Mouse (Mus musculus) CH12.LX (cell line): ENCODE results near the gene Nacc1. TPM values are rescaled to one million over a fixed set of nuclear protein-coding genes. Genes with fewer than 3 reads are reported as not detected.
A peak's percentile ranks its signal among the peaks of the same experiment; 100 is the strongest.

ENCODE experiments used
- DNase-seq: peaks from one replicate; pipeline ENCODE4 v3.0.0-alpha.2; 2013; ENCODE audit errors: extremely low read depth
- H3K27ac ChIP-seq: 2 replicates; pipeline ENCODE4 v1.5.1; 2012; ENCODE audit warnings: low read depth, mild to moderate bottlenecking, control low read depth, moderate library complexity; ENCODE audit not compliant: insufficient read depth
- H3K27me3 ChIP-seq: replicated peaks from 2 replicates; pipeline ENCODE3; 2012; ENCODE audit warnings: inconsistent platforms
- H3K36me3 ChIP-seq, 2 experiments: replicated peaks in 1 of 2; 2 replicates each; pipeline versions ENCODE3 to v1.6.1; 2012; ENCODE audit warnings: inconsistent platforms in 1 of 2, low read length in 1 of 2, mild to moderate bottlenecking in 1 of 2, mixed read lengths in 1 of 2, moderate library complexity in 1 of 2; ENCODE audit not compliant: control insufficient read depth in 1 of 2, insufficient read depth in 1 of 2
- H3K4me1 ChIP-seq, 2 experiments: 2 replicates each; pipeline ENCODE4 v1.6.1; 2012; ENCODE audit warnings: inconsistent platforms in 1 of 2, moderate library complexity in 1 of 2; ENCODE audit not compliant: insufficient read depth in 2 of 2, control insufficient read depth in 1 of 2
- H3K4me2 ChIP-seq: 2 replicates; pipeline ENCODE4 v1.6.1; 2012; ENCODE audit warnings: low read depth, mild to moderate bottlenecking, control low read depth; ENCODE audit not compliant: poor library complexity, insufficient read depth, severe bottlenecking
- H3K4me3 ChIP-seq, 3 experiments: fragments of 150-350 bp in 1 of 3; sonication (generic) in 1 of 3; replicated peaks in 1 of 3; 2 replicates each; pipeline versions ENCODE3 to v1.5.1; 2011 to 2012; ENCODE audit warnings: low read depth in 2 of 3, low read length in 2 of 3, mild to moderate bottlenecking in 2 of 3, moderate library complexity in 2 of 3, control low read depth in 1 of 3, improper control_type of control experiment in 1 of 3, inconsistent platforms in 1 of 3, mixed read lengths in 1 of 3; ENCODE audit not compliant: poor library complexity in 1 of 3
- H3K79me2 ChIP-seq: replicated peaks from 2 replicates; pipeline ENCODE4 v1.6.1; 2012; ENCODE audit warnings: mild to moderate bottlenecking, moderate library complexity; ENCODE audit not compliant: control insufficient read depth, poor library complexity, insufficient read depth, severe bottlenecking; ENCODE audit errors: extremely low read depth
- H3K9ac ChIP-seq: 2 replicates; pipeline ENCODE4 v1.6.1; 2012; ENCODE audit warnings: low read depth, mild to moderate bottlenecking, control low read depth, moderate library complexity; ENCODE audit not compliant: insufficient read depth
- H3K9me3 ChIP-seq: replicated peaks from 2 replicates; pipeline ENCODE3; 2012; ENCODE audit warnings: low read length, inconsistent platforms, mixed read lengths
- BHLHE40 ChIP-seq: IDR thresholded peaks from 2 replicates; pipeline ENCODE4 v1.6.1; 2011; ENCODE audit warnings: mild to moderate bottlenecking, low read depth, low read length, improper control_type of control experiment
- CHD1 ChIP-seq: IDR thresholded peaks from 2 replicates; pipeline ENCODE4 v1.6.1; 2012; ENCODE audit warnings: low read depth, low read length, improper control_type of control experiment, inconsistent platforms
- CHD2 ChIP-seq: IDR thresholded peaks from 2 replicates; pipeline ENCODE4 v1.6.1; 2011; ENCODE audit warnings: low read length, improper control_type of control experiment
- CTCF ChIP-seq, 2 experiments: IDR thresholded peaks in 1 of 2; conservative IDR thresholded peaks in 1 of 2; 2 replicates each; pipeline ENCODE4 v1.5.1; 2011 to 2012; ENCODE audit warnings: low read depth in 2 of 2, low read length in 2 of 2, improper control_type of control experiment in 1 of 2, inconsistent platforms in 1 of 2, mild to moderate bottlenecking in 1 of 2, moderate library complexity in 1 of 2
- E2F4 ChIP-seq: IDR thresholded peaks from 2 replicates; pipeline ENCODE4 v1.6.1; 2011; ENCODE audit warnings: low read depth, low read length, improper control_type of control experiment; ENCODE audit not compliant: insufficient replicate concordance
- EP300 ChIP-seq: IDR thresholded peaks from 2 replicates; pipeline ENCODE4 v1.6.1; 2011; ENCODE audit warnings: low read length, improper control_type of control experiment
- ETS1 ChIP-seq: conservative IDR thresholded peaks from 2 replicates; pipeline ENCODE4 v1.6.1; 2012; ENCODE audit warnings: low read depth, mild to moderate bottlenecking, inconsistent platforms, low read length, improper control_type of control experiment, moderate library complexity
- GABPA ChIP-seq: IDR thresholded peaks from 2 replicates; pipeline ENCODE4 v1.6.1; 2012; ENCODE audit warnings: low read depth, low read length, improper control_type of control experiment, inconsistent platforms; ENCODE audit not compliant: insufficient replicate concordance
- IRF4 ChIP-seq: IDR thresholded peaks from 2 replicates; pipeline ENCODE4 v1.6.1; 2014; ENCODE audit warnings: low read depth, mild to moderate bottlenecking, inconsistent platforms, low read length, improper control_type of control experiment
- JUND ChIP-seq: conservative IDR thresholded peaks from 2 replicates; pipeline ENCODE4 v1.6.1; 2011; ENCODE audit warnings: low read depth, low read length, improper control_type of control experiment
- MAFK ChIP-seq: IDR thresholded peaks from 2 replicates; pipeline ENCODE4 v1.6.1; 2011; ENCODE audit warnings: low read length, improper control_type of control experiment; ENCODE audit not compliant: insufficient replicate concordance
- MAZ ChIP-seq: IDR thresholded peaks from 2 replicates; pipeline ENCODE4 v1.6.1; 2012; ENCODE audit warnings: low read depth, mild to moderate bottlenecking, inconsistent platforms, low read length, improper control_type of control experiment, moderate library complexity
- MEF2A ChIP-seq: IDR thresholded peaks from 2 replicates; pipeline ENCODE4 v1.6.1; 2014; ENCODE audit warnings: low read depth, mild to moderate bottlenecking, inconsistent platforms, low read length, improper control_type of control experiment, borderline replicate concordance
- MYC ChIP-seq: IDR thresholded peaks from 2 replicates; pipeline ENCODE4 v1.6.1; 2011; ENCODE audit warnings: low read depth, mild to moderate bottlenecking, improper control_type of control experiment, low read length
- NELFE ChIP-seq: IDR thresholded peaks from 2 replicates; pipeline ENCODE4 v1.6.1; 2011; ENCODE audit warnings: low read depth, low read length, improper control_type of control experiment
- NRF1 ChIP-seq: IDR thresholded peaks from 2 replicates; pipeline ENCODE4 v1.6.1; 2014; ENCODE audit warnings: low read depth, mild to moderate bottlenecking, inconsistent platforms, low read length, improper control_type of control experiment, moderate library complexity
- RAD21 ChIP-seq: IDR thresholded peaks from 2 replicates; pipeline ENCODE4 v1.6.1; 2011; ENCODE audit warnings: low read depth, mild to moderate bottlenecking, low read length, improper control_type of control experiment, moderate library complexity
- RCOR1 ChIP-seq: conservative IDR thresholded peaks from 2 replicates; pipeline ENCODE4 v1.6.1; 2012; ENCODE audit warnings: low read depth, mild to moderate bottlenecking, inconsistent platforms, low read length, improper control_type of control experiment
- SMC3 ChIP-seq: IDR thresholded peaks from 2 replicates; pipeline ENCODE4 v1.6.1; 2011; ENCODE audit warnings: low read depth, low read length, improper control_type of control experiment
- TBP ChIP-seq: conservative IDR thresholded peaks from 2 replicates; pipeline ENCODE4 v1.6.1; 2011; ENCODE audit warnings: low read depth, low read length, improper control_type of control experiment
- TCF12 ChIP-seq: IDR thresholded peaks from 2 replicates; pipeline ENCODE4 v1.6.1; 2014; ENCODE audit warnings: low read depth, mild to moderate bottlenecking, inconsistent platforms, low read length, improper control_type of control experiment
- UBTF ChIP-seq: IDR thresholded peaks from 2 replicates; pipeline ENCODE4 v1.6.1; 2012; ENCODE audit warnings: low read depth, mild to moderate bottlenecking, inconsistent platforms, low read length, improper control_type of control experiment, moderate library complexity
- USF1 ChIP-seq: IDR thresholded peaks from 2 replicates; pipeline ENCODE4 v1.6.1; 2014; ENCODE audit warnings: low read depth, mild to moderate bottlenecking, inconsistent platforms, low read length, improper control_type of control experiment
- ZC3H11A ChIP-seq: IDR thresholded peaks from 2 replicates; pipeline ENCODE4 v1.6.1; 2012; ENCODE audit warnings: low read depth, mild to moderate bottlenecking, inconsistent platforms, low read length, improper control_type of control experiment
- ZKSCAN1 ChIP-seq: IDR thresholded peaks from 2 replicates; pipeline ENCODE4 v1.6.1; 2012; ENCODE audit warnings: low read depth, inconsistent platforms, low read length, improper control_type of control experiment, borderline replicate concordance
- ZMIZ1 ChIP-seq: IDR thresholded peaks from 2 replicates; pipeline ENCODE4 v1.6.1; 2012; ENCODE audit warnings: low read depth, mild to moderate bottlenecking, inconsistent platforms, low read length, improper control_type of control experiment
- dilution Hi-C: fragments of 300-500 bp; cut with MboI; formaldehyde crosslinking; loops from 2 replicates; pipeline ENCODE4 v1.14.3; 2020; ENCODE audit warnings: low sequenced_read_pairs; ENCODE audit not compliant: extremely low pct_unique_long_range_greater_than_20kb, extremely low pct_ligation_motif_present
- in situ Hi-C: fragments of 300-500 bp; cut with MboI; formaldehyde crosslinking; loops from 3 replicates; pipeline ENCODE4 v1.14.3; 2019; ENCODE audit warnings: low sequenced_read_pairs, low pct_ligation_motif_present, low pct_unique_long_range_greater_than_20kb, mixed read lengths
- polyA plus RNA-seq: library from polyadenylated mRNA; unstranded; fragments of >175 nt; gene quantifications from 2 replicates; pipeline ENCODE4 v1.2.1, GENCODE M21; 2012; ENCODE audit warnings: low read depth; ENCODE audit not compliant: insufficient read length
- total RNA-seq, 2 experiments: library from RNA; depleted of rRNA; stranded (reverse); fragments of 300-350 nt in 1 of 2; fragments of >200 nt in 1 of 2; gene quantifications; 2 replicates each; pipeline ENCODE4 v1.2.3; 2012 to 2014

Gene Nacc1
- total and polyA plus RNA-seq, 3 experiments, result 23.3 to 84.1 (median 45.1) TPM

DNA sequence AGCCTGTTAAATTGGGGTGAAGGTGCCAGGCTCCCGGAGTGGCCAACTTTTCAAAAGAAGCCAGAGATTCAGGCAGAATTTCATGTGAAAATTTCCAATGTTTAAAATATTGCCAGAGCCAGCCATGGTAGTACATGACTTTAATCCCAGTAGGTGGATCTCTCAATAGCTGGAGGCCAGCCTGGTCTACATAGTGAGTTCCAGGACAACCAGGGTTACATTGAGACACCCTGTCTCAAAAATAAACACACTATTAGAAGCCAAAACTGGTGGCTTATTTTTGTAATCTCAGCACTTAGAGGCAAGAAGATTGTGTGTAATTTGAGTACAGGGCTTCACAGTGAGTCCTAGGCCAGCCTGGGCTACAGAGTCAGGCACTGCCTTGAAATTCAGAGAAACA is 22.3 kb upstream of the Nacc1 start:
- H3K9ac ChIP-seq, result no peak overlapping the region
- H3K4me3 ChIP-seq, result no peak overlapping the region
- H3K4me2 ChIP-seq, result no peak overlapping the region
- H3K4me1 ChIP-seq, result peaks cover 5 to 59% of the 10 kb centered on the region in 2 experiments; a peak in 3 of 4 replicates
- dilution Hi-C loops, result no loop called here
- in situ Hi-C loops, result loop anchor here (10.0 kb wide), 1 partner anchor 105 kb away; no protein-coding TSS in a partner anchor
- no peak for DNase-seq
- peaks cover 27% of the 10 kb centered on the region for H3K27me3 ChIP-seq
- no peak for TF ChIP-seq RCOR1
- TF ChIP-seq BHLHE40, result no peak
- TF ChIP-seq ZKSCAN1, result no peak
- no peak for TF ChIP-seq MAFK
- no peak for TF ChIP-seq ETS1
- no peak for TF ChIP-seq NELFE
- TF ChIP-seq IRF4, result no peak
- TF ChIP-seq RAD21, result no peak
- no peak for TF ChIP-seq EP300
- no peak for TF ChIP-seq JUND
- no peak for TF ChIP-seq NRF1
- no peak for TF ChIP-seq TBP
- no peak for TF ChIP-seq MAZ
- TF ChIP-seq SMC3, result no peak
- no peak for TF ChIP-seq E2F4
- H3K36me3 ChIP-seq, result peaks cover 0 to 9% of the 10 kb centered on the region in 2 experiments
- H3K9me3 ChIP-seq, result peaks cover 2% of the 10 kb centered on the region
- no peaks in the 10 kb centered on the region for H3K79me2 ChIP-seq
- no peak overlapping the region for H3K27ac ChIP-seq

DNA sequence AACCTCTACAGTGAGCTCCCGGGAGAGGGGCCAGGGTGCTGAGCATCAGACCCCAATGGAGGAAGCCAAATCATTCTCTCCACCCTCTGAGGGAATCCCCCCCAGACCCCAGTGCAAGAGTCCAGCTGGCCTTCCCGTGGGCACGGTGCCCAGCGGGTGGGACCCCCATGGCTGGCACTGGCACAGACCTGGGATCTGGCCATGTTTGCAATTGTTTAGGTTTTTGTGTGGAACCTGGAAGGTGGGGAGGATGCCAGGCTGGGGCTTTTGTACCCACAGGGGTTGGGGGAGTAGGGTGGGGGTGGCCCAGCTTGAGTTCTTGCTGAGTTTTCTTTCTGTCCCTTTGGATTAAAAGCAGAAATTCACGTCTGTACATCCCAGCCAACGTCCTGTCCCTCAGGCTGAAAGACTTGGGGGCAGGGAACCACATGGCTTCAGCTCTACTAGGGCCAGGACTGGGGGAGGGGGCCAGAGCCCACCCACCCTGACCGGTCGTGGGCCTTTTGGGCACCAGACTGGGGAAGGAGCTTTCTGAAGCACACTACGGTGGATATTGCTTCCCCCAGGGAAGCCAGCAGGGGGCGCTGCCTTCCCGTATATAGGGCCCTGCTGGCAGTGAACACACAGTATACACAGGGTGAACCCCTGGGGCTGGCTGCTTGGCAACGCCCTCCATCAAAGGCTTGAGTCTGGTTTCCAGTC is 21.3 kb upstream of the Nacc1 start:
- Histone ChIP-seq H3K4me3 (no peak overlapping the region), H3K9me3 (peaks cover 2% of the 10 kb centered on the region), H3K4me2 (peak overlapping the region; percentile 71), H3K27me3 (peaks cover 19% of the 10 kb centered on the region), H3K9ac (no peak overlapping the region), H3K4me1 (peaks cover 5 to 61% of the 10 kb centered on the region in 2 experiments; a peak in 3 of 4 replicates), H3K27ac (no peak overlapping the region), H3K36me3 (peaks cover 0 to 18% of the 10 kb centered on the region in 2 experiments), H3K79me2 (no peaks in the 10 kb centered on the region)
- in situ Hi-C loops, result no loop called here
- dilution Hi-C loops, result no loop called here
- TF ChIP-seq MEF2A (peak; percentile 32; the same call in 1 of the 2 replicates), TBP (no peak), MYC (no peak), NELFE (peak; percentile 38; the same call in 1 of the 2 replicates), CHD2 (no peak), IRF4 (peak; percentile 24; the same call in 1 of the 2 replicates), USF1 (no peak), MAZ (0 out of 2 replicates have a peak, but pooled peaks have one; percentile 60), BHLHE40 (peak; percentile 44; the same call in 1 of the 2 replicates), ZKSCAN1 (no peak), CHD1 (no peak), NRF1 (0 out of 2 replicates have a peak, but pooled peaks have one; percentile 45), SMC3 (peak; percentile 97), TCF12 (peak; percentile 28; the same call in 1 of the 2 replicates), GABPA (no peak), CTCF (conservative IDR thresholded peaks at IDR 0.05 in 1 of 2, IDR thresholded peaks at IDR 0.05 in 1 of 2; ENCODE audit: low read depth in 2 of 2, low read length in 2 of 2) (peak; percentile 63 to 98), ZC3H11A (peak; percentile 72), ZMIZ1 (no peak), RCOR1 (no peak), JUND (no peak), RAD21 (peak; percentile 96), UBTF (no peak), ETS1 (no peak)
- peak; percentile 88 for DNase-seq
